Mouse (Mus musculus): ENCODE measurements around the gene Mcf2l. TPM values are rescaled to one million over a fixed set of nuclear protein-coding genes. Genes with fewer than 3 reads are reported as not detected.
A peak's percentile ranks its signal among the peaks of the same experiment; 100 is the strongest.

Mcf2l gene
- polyA plus RNA-seq, 1 experiment: 245 TPM

- TF ChIP-seq POLR2A (IDR thresholded peaks at IDR 0.05; ENCODE audit: insufficient read depth, low read depth, low read length): no peak
- TF ChIP-seq CTCF (IDR thresholded peaks at IDR 0.05; ENCODE audit: insufficient read depth, low read depth, low read length): no peak
- H3K4me3 ChIP-seq (ENCODE audit: insufficient read depth, low read depth, low read length): no peak overlapping the region
- H3K27ac ChIP-seq (ENCODE audit: insufficient read depth, low read depth, low read length): no peak overlapping the region
- peaks cover 9% of the 10 kb centered on the region for H3K4me1 ChIP-seq (ENCODE audit: control insufficient read depth, insufficient read depth, low read length)
- 61% methylated on average over 3 of the region's 3 CpGs for WGBS
Measured at GRCm38 (mm10) chr8:12869661-12870060, 3.9 kb upstream of the Mcf2l start.

DNA sequence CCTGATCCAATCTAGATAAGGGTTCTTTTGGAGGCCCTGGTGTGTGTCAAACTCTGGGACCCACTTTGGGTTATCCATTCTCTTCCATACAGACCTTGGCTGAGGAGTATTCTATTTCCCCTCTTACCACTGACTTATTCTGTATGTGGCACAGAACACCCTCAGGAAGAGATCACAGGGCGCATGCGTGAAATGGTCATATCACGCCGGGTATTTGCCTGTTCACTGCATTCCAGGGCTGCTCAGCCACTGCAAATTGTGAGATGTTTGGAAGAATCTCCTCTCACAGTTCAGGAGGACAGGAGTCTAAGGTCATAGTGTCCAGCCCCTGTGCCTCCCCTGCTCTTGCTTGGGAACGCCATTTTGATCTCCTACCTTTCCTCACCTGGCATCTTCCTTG lies 3.0 kb upstream of the Mcf2l start:
- TF ChIP-seq CTCF (IDR thresholded peaks at IDR 0.05; ENCODE audit: insufficient read depth, low read depth, low read length) (no peak), POLR2A (IDR thresholded peaks at IDR 0.05; ENCODE audit: insufficient read depth, low read depth, low read length) (no peak)
- H3K4me3 ChIP-seq (ENCODE audit: insufficient read depth, low read depth, low read length): no peak overlapping the region
- H3K4me1 ChIP-seq (ENCODE audit: control insufficient read depth, insufficient read depth, low read length): peaks cover 9% of the 10 kb centered on the region
- 90% methylated on average over 5 of the region's 5 CpGs for WGBS
- no peak overlapping the region for H3K27ac ChIP-seq (ENCODE audit: insufficient read depth, low read depth, low read length)

- Histone ChIP-seq H3K27ac (ENCODE audit: insufficient read depth, low read depth, low read length) (no peak overlapping the region), H3K4me1 (ENCODE audit: control insufficient read depth, insufficient read depth, low read length) (peaks cover 9% of the 10 kb centered on the region), H3K4me3 (ENCODE audit: insufficient read depth, low read depth, low read length) (no peak overlapping the region)
- WGBS: 22% methylated on average over 5 of the region's 5 CpGs
- no peak for TF ChIP-seq POLR2A (IDR thresholded peaks at IDR 0.05; ENCODE audit: insufficient read depth, low read depth, low read length)
- no peak for TF ChIP-seq CTCF (IDR thresholded peaks at IDR 0.05; ENCODE audit: insufficient read depth, low read depth, low read length)
Measured at GRCm38 (mm10) chr8:12871461-12871860, 2.1 kb upstream of the Mcf2l start.

GRCm38 (mm10) chr8:12872983-12873356 lies 636 bp upstream of the Mcf2l start:
- no peak overlapping the region for H3K27ac ChIP-seq (ENCODE audit: insufficient read depth, low read depth, low read length)
- 10% methylated on average over 9 of the region's 9 CpGs for WGBS

DNA sequence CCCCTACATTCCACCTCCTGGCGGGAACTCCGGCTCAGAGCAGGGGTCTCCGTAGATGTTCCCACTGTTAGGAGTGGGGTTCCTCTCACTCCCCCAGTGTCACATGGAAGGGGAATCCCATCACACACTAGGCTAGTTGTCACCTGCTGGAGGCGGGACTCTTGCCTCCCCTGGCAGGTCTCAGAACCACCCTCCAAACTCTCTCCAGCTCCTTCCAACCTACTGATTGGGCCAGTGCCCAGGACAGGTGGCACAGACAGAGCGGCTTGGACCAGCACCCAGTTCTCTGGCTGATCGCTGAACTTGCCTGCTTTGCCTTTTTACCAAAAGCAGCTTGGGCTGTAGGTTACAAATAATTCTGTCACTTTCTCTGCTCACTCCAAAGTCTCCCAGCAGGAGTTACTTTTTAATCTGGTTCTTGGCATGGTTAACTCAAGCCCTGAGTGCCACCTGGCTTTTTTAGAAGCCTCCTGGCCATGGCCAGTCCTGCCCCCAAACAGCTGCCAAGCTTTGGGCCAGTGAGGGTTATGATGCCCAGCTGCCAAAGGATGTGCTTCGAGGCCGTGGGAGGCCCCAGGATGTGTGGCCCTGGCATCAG lies 687 bp downstream of the Mcf2l start:
- peak overlapping the region; percentile 56 for H3K4me3 ChIP-seq (ENCODE audit: insufficient read depth, low read depth, low read length)
- H3K27ac ChIP-seq (ENCODE audit: insufficient read depth, low read depth, low read length): no peak overlapping the region
- H3K4me1 ChIP-seq (ENCODE audit: control insufficient read depth, insufficient read depth, low read length): peaks cover 9% of the 10 kb centered on the region
- TF ChIP-seq POLR2A (IDR thresholded peaks at IDR 0.05; ENCODE audit: insufficient read depth, low read depth, low read length) (no peak), CTCF (IDR thresholded peaks at IDR 0.05; ENCODE audit: insufficient read depth, low read depth, low read length) (no peak)
- WGBS: 28% methylated on average over 8 of the region's 8 CpGs

More at GRCm38 (mm10) chr8:12872983-12873356, 636 bp upstream of the Mcf2l start:
- H3K4me3 ChIP-seq (ENCODE audit: insufficient read depth, low read depth, low read length): peak overlapping the region; percentile 56
- peaks cover 9% of the 10 kb centered on the region for H3K4me1 ChIP-seq (ENCODE audit: control insufficient read depth, insufficient read depth, low read length)
- no peak for TF ChIP-seq POLR2A (IDR thresholded peaks at IDR 0.05; ENCODE audit: insufficient read depth, low read depth, low read length)
- no peak for TF ChIP-seq CTCF (IDR thresholded peaks at IDR 0.05; ENCODE audit: insufficient read depth, low read depth, low read length)

- TF ChIP-seq POLR2A (IDR thresholded peaks at IDR 0.05; ENCODE audit: insufficient read depth, low read depth, low read length) (no peak), CTCF (IDR thresholded peaks at IDR 0.05; ENCODE audit: insufficient read depth, low read depth, low read length) (no peak)
- no peak overlapping the region for H3K27ac ChIP-seq (ENCODE audit: insufficient read depth, low read depth, low read length)
- H3K4me3 ChIP-seq (ENCODE audit: insufficient read depth, low read depth, low read length): no peak overlapping the region
- H3K4me1 ChIP-seq (ENCODE audit: control insufficient read depth, insufficient read depth, low read length): peaks cover 9% of the 10 kb centered on the region
- WGBS: 93% methylated on average over 4 of the region's 4 CpGs
Measured at GRCm38 (mm10) chr8:12874971-12875370, 1.4 kb downstream of the Mcf2l start.

- peaks cover 6% of the 10 kb centered on the region for H3K4me1 ChIP-seq (ENCODE audit: control insufficient read depth, insufficient read depth, low read length)
- no peak overlapping the region for H3K4me3 ChIP-seq (ENCODE audit: insufficient read depth, low read depth, low read length)
- 87% methylated on average over 6 of the region's 6 CpGs for WGBS
- no peak overlapping the region for H3K27ac ChIP-seq (ENCODE audit: insufficient read depth, low read depth, low read length)
- TF ChIP-seq POLR2A (IDR thresholded peaks at IDR 0.05; ENCODE audit: insufficient read depth, low read depth, low read length) (no peak), CTCF (IDR thresholded peaks at IDR 0.05; ENCODE audit: insufficient read depth, low read depth, low read length) (no peak)
Measured at GRCm38 (mm10) chr8:12877126-12877525, 3.5 kb downstream of the Mcf2l start.

DNA sequence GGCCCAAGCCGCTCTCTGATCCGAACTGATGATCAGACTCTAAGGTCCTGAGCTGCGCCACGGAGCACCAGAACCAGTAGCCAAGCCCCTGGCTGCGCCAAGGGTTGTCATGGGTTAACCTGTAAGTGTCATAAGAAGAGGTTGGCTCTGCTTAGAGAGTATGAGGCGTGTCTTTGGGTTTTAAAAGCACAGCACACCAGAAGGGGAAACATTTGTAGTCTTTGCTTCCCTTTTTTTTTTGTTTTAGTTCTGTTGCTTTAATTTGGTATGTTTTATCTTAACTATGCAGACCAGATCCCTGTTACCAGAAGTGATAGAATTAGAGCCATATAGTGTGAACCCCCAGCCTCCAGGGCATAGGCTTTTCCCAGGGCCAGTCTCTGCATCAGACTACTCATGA lies 6.6 kb downstream of the Mcf2l start:
- TF ChIP-seq POLR2A (IDR thresholded peaks at IDR 0.05; ENCODE audit: insufficient read depth, low read depth, low read length): no peak
- TF ChIP-seq CTCF (IDR thresholded peaks at IDR 0.05; ENCODE audit: insufficient read depth, low read depth, low read length): no peak
- no peak overlapping the region for H3K27ac ChIP-seq (ENCODE audit: insufficient read depth, low read depth, low read length)
- H3K4me3 ChIP-seq (ENCODE audit: insufficient read depth, low read depth, low read length): no peak overlapping the region
- 95% methylated on average over 6 of the region's 6 CpGs for WGBS
- no peaks in the 10 kb centered on the region for H3K4me1 ChIP-seq (ENCODE audit: control insufficient read depth, insufficient read depth, low read length)

DNA sequence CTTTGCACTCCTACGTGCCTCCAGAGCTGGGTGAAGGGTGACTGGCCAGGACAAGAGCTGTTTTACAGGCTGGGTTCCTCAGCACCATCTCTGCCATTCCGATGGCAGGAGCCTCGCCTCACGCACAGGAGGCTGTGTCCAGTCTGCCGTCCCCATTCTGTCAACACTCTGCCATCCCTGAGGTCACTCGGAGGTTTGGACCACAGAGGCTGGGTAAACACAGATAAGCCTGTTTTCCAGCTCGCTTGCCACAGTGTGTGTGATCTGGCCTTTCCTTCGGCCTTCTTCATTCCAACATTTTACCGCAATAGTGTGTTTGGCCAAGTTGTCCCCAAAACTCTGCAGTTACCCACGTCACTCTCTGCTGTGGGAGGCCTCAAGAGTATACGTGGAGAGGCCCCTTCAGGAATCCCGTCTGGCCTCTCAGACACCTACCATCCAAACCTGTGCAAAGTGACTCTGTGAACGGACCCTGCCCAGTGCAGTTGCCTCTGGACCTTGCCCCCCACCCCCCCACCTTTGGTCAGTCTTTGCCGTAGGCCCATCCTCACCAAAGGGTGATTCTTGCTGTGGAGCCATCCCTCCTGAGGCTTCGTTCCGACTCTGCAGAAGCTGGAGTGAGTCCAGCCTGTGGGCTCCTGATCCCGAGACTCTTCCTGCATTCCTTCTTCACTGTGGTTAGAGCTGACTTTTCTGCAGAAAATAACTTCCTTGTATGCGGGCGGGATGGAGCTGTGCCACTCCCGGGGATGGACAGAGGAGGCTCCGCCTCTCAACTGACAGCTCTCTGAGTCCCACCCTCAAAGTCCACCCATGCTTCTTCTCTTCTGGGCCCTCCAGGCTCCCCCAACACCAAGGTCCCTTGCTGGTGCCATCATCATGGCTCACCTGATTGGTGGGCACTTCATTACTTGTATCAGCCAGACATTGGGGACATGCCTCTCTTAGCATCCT lies 9.7 kb downstream of the Mcf2l start:
- TF ChIP-seq POLR2A (IDR thresholded peaks at IDR 0.05; ENCODE audit: insufficient read depth, low read depth, low read length): no peak
- TF ChIP-seq CTCF (IDR thresholded peaks at IDR 0.05; ENCODE audit: insufficient read depth, low read depth, low read length): no peak
- WGBS: 80% methylated on average over 21 of the region's 21 CpGs
- no peak overlapping the region for H3K4me3 ChIP-seq (ENCODE audit: insufficient read depth, low read depth, low read length)
- no peak overlapping the region for H3K27ac ChIP-seq (ENCODE audit: insufficient read depth, low read depth, low read length)
- H3K4me1 ChIP-seq (ENCODE audit: control insufficient read depth, insufficient read depth, low read length): no peaks in the 10 kb centered on the region
